ENCODE assay signal across 17 mouse cellular contexts in the genomic region with DNA sequence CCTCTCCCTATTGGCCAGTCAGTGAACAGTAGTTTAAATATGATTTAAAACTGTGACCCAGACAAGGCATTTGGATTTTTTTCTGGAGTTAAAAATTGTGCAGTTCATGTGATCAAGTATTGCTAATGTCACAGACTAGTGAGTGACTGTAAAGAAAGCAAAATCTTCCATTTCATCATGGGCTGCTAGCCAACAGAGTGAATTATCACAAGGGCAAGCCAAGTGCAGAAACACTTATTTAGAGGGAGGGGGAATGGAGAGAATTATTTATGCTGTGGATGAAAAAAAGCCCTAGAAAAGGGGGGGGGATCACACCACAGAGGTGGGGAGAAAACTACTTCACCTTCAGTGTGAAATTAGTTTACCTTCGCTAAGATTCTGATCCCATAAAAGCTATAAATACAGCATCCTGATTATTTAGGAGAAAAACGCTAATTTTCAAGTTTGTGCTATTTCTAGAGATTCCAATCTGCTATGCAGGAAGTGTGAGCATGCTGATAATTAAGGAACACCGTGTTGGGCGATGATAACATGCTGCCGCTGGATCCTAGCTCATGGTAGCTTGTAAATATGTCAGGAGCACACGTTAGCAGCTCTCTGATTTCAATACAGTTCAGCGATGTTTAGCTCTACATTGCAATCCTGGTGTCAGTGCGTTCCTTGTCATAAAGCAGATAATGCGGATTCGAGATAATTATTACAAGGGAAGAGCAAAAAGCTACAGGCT.
"Had no signal": no experiment of that assay in that cellular context is flagged by ENCODE, and none has a peak within 500 bp of the region (broad histone marks: within the 10 kb centered on the region; RNA-seq: fewer than 3 reads in every experiment).

No protein-coding gene starts in this region.

- H3K4me1 ChIP-seq: limb, embryonic 13.5 days; liver, embryonic 15.5 days; megakaryocyte, embryonic 14.5 days; midbrain, embryonic 12.5 days; stomach, embryonic 15.5 days had no signal

- ATAC-seq: intestine, embryonic 16.5 days; midbrain, embryonic 16.5 days had no signal

- H3K27ac ChIP-seq: layer of hippocampus, adult 2 months; left cerebral cortex, adult 2 months; limb, embryonic 13.5 days; liver, embryonic 15.5 days; macrophage; midbrain, embryonic 12.5 days; stomach, embryonic 15.5 days had no signal

- H3K4me2 ChIP-seq: limb, embryonic 13.5 days; liver, embryonic 15.5 days; midbrain, embryonic 12.5 days; stomach, embryonic 15.5 days had no signal

- H3K36me3 ChIP-seq: limb, embryonic 13.5 days; liver, embryonic 15.5 days; midbrain, embryonic 12.5 days; stomach, embryonic 15.5 days had no signal

- H3K27me3 ChIP-seq: limb, embryonic 13.5 days; liver, embryonic 15.5 days; megakaryocyte, embryonic 14.5 days; midbrain, embryonic 12.5 days; stomach, embryonic 15.5 days had no signal

- H3K9ac ChIP-seq: limb, embryonic 13.5 days; liver, embryonic 15.5 days; midbrain, embryonic 12.5 days; stomach, embryonic 15.5 days had no signal

- DNase-seq: kidney, adult 2 months; kidney, postnatal 4 days; left cerebral cortex, postnatal 4 days; lung, adult 2 months; lung, postnatal 14 days; right cerebral cortex, postnatal 14 days; thymus, postnatal 36 days had no signal

- H3K4me3 ChIP-seq: layer of hippocampus, adult 2 months; left cerebral cortex, adult 2 months; limb, embryonic 13.5 days; liver, embryonic 15.5 days; megakaryocyte, embryonic 14.5 days; midbrain, embryonic 12.5 days; stomach, embryonic 15.5 days had no signal

- H3K9me3 ChIP-seq: limb, embryonic 13.5 days; liver, embryonic 15.5 days; midbrain, embryonic 12.5 days; stomach, embryonic 15.5 days had no signal
